Mouse (Mus musculus) heart, adult 2 months (tissue): ENCODE data around the gene Adh4.
"Not testable (repeated sequence)": the region's sequence is repeated elsewhere in the genome, so short reads cannot be mapped to it uniquely, and the experiment has no call there.

Experiments used
- CTCF ChIP-seq: fragments of 200-600 bp; IDR thresholded peaks from 2 replicates; pipeline ENCODE4 v1.8.1; 2022; ENCODE audit warnings: antibody characterized with exemption, mild to moderate bottlenecking, moderate library complexity
- EP300 ChIP-seq: fragments of 200-500 bp; IDR thresholded peaks from 2 replicates; pipeline ENCODE4 v1.6.1; 2011; ENCODE audit warnings: low read depth, low read length, control low read depth; ENCODE audit not compliant: insufficient read depth
- POLR2A ChIP-seq: fragments of 200-500 bp; IDR thresholded peaks from 2 replicates; pipeline ENCODE4 v1.6.1; 2011; ENCODE audit warnings: mild to moderate bottlenecking, low read depth, low read length, control low read depth; ENCODE audit not compliant: insufficient read depth

- TF ChIP-seq CTCF, POLR2A, EP300: not testable (repeated sequence)
These were observed 51.4 kb downstream of the Adh4 start for GRCm38 (mm10) chr3:138466656-138467055.
